Mouse (Mus musculus) cerebellum, adult 2 months (tissue): Measurements from ENCODE around the gene Cachd1. TPM values are rescaled to one million over a fixed set of nuclear protein-coding genes. Genes with fewer than 3 reads are reported as not detected.

ENCODE experiments used
- DNase-seq, 2 experiments: peaks; one replicate each; pipeline ENCODE4 v3.0.0; 2021
- H3K27ac ChIP-seq: fragments of 200-500 bp; 2 replicates; pipeline ENCODE4 v1.5.1; 2012; ENCODE audit warnings: low read length, control low read depth, inconsistent platforms; ENCODE audit not compliant: insufficient read depth
- H3K27me3 ChIP-seq: fragments of 200-500 bp; 2 replicates; pipeline ENCODE4 v1.6.1; 2012; ENCODE audit warnings: inconsistent platforms, mild to moderate bottlenecking, low read length, moderate library complexity; ENCODE audit not compliant: control insufficient read depth, insufficient read depth
- H3K4me1 ChIP-seq: fragments of 200-500 bp; 2 replicates; pipeline ENCODE4 v1.6.1; 2011; ENCODE audit warnings: low read length; ENCODE audit not compliant: control insufficient read depth, insufficient read depth
- H3K4me3 ChIP-seq: fragments of 200-500 bp; replicated peaks from 2 replicates; pipeline ENCODE3; 2011; ENCODE audit warnings: mild to moderate bottlenecking, low read depth, low read length, control low read depth; ENCODE audit not compliant: insufficient read depth
- CTCF ChIP-seq: fragments of 200-500 bp; IDR thresholded peaks from 2 replicates; pipeline ENCODE4 v1.5.1; 2011; ENCODE audit warnings: low read depth, mild to moderate bottlenecking, control low read depth, low read length, moderate library complexity, borderline replicate concordance; ENCODE audit not compliant: insufficient read depth
- POLR2A ChIP-seq: fragments of 200-500 bp; IDR thresholded peaks from 2 replicates; pipeline ENCODE4 v1.6.1; 2011; ENCODE audit warnings: low read length, control low read depth, borderline replicate concordance; ENCODE audit not compliant: insufficient read depth
- WGBS: fragments of 180-500 bp; shearing (Covaris S2); methylation state at CpG from one replicate; pipeline ENCODE4 v1.1.7; 2018; 5-methylcytosine and 5-hydroxymethylcytosine counted together
- polyA plus RNA-seq: library from polyadenylated mRNA; depleted of rRNA; stranded (reverse); fragments of >200 nt; gene quantifications from 2 replicates; pipeline ENCODE4 v1.2.3, GENCODE M21; 2012

Cachd1 gene
- polyA plus RNA-seq, 1 experiment, result 41.4 TPM

DNA sequence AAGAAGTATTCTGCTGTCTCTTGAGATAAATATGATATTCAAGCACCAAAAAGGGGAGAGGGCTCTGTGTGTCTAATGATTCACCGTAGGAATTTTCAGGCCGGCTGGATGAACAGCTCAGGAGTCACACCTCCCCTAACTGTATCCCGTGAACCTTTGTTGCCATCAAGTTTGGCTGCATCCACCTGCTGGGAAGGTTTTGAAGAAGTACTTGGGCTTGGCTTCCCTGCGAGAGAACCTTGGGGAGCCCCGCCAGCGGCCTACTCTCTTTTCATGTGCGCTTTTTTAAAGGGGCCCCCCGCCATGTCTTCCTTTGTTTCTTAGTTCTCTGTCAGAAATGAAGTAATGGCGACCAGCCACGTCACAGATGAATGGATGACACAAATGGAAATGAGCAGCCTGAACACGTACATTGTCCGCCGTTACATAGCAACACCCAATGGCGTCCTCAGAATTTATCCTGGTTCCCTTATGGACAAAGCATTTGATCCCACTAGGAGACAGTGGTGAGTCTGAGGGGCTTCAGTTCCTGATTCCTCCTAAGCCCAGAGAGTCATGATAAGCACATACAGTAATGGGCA is 198.1 kb downstream of the Cachd1 start:
- Histone ChIP-seq H3K27ac (no peak overlapping the region), H3K4me3 (no peak overlapping the region), H3K4me1 (no peaks in the 10 kb centered on the region), H3K27me3 (no peaks in the 10 kb centered on the region)
- TF ChIP-seq CTCF (no peak), POLR2A (no peak)
- DNase-seq, result no peak
- 54% methylated on average over 14 of the region's 14 CpGs for WGBS

DNA sequence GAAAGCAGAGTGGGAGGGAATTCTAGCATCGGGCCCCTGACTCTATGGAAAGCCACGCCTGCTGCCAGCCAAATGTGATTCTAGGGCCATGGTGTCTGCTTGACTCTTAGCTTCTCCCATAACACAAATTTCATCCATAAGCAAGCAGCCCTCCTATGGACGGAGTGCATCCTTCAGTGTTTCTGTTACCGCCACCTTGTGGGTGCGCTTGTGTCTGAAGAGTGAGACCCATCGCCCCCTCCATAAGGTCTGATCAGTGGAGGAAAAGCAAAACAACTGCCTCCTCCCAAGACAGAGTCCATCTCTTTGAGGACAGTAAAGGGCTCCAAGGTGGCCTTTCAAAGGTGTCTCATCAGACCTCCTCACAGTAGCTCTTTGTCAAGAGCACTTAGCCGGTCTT is 201.0 kb downstream of the Cachd1 start:
- WGBS, result 89% methylated on average over 7 of the region's 7 CpGs
- no peak overlapping the region for H3K27ac ChIP-seq
- no peaks in the 10 kb centered on the region for H3K27me3 ChIP-seq
- H3K4me1 ChIP-seq, result no peaks in the 10 kb centered on the region
- no peak for DNase-seq
- no peak for TF ChIP-seq POLR2A
- no peak for TF ChIP-seq CTCF
- H3K4me3 ChIP-seq, result no peak overlapping the region

- no peak overlapping the region for H3K27ac ChIP-seq
- H3K4me1 ChIP-seq, result 0 out of 2 replicates have a peak, but pooled peaks cover 6% of the 10 kb centered on the region
- no peak for TF ChIP-seq POLR2A
- no peak overlapping the region for H3K4me3 ChIP-seq
- 67% methylated on average over 1 of the region's 1 CpGs for WGBS
- no peak for DNase-seq
- no peaks in the 10 kb centered on the region for H3K27me3 ChIP-seq
Observed at GRCm38 (mm10) chr4:100987187-100987586, 210.7 kb downstream of the Cachd1 start.

- DNase-seq, result no peak
- Histone ChIP-seq H3K4me1 (0 out of 2 replicates have a peak, but pooled peaks cover 6% of the 10 kb centered on the region), H3K4me3 (no peak overlapping the region), H3K27me3 (no peaks in the 10 kb centered on the region), H3K27ac (no peak overlapping the region)
- TF ChIP-seq POLR2A, result no peak
- peak; percentile 17; the same call in 1 of the 2 replicates for TF ChIP-seq CTCF
- 70% methylated on average over 8 of the region's 8 CpGs for WGBS
Observed at GRCm38 (mm10) chr4:100988231-100988799, 211.8 kb downstream of the Cachd1 start.

DNA sequence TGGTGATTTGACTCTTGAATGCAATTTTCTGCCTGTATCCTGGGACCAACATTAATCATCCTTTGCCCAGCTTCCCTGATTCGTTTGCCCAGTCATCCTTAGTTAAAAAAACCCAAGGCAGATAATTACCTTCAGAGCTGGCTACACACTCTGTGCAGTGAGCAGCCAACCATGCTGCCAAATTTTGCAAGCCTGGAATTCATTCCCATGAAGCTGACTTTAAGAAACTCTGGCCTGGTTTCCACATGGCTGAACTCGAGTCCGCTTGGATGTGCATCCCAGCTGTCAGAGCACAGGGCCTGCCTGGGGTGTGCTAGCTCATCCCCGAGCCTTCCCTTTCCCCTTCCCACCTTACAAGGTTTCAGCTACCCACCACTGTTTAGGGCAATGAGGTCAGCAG is 214.5 kb downstream of the Cachd1 start:
- DNase-seq, result no peak
- Histone ChIP-seq H3K27me3 (no peaks in the 10 kb centered on the region), H3K4me3 (no peak overlapping the region), H3K27ac (no peak overlapping the region), H3K4me1 (0 out of 2 replicates have a peak, but pooled peaks cover 6% of the 10 kb centered on the region)
- 10% methylated on average over 4 of the region's 4 CpGs for WGBS
- TF ChIP-seq POLR2A, result no peak
- no peak for TF ChIP-seq CTCF

- H3K4me1 ChIP-seq, result 0 out of 2 replicates have a peak, but pooled peaks cover 6% of the 10 kb centered on the region
- DNase-seq, result no peak
- no peak overlapping the region for H3K27ac ChIP-seq
- H3K27me3 ChIP-seq, result no peaks in the 10 kb centered on the region
- H3K4me3 ChIP-seq, result no peak overlapping the region
- 94% methylated on average over 6 of the region's 6 CpGs for WGBS
- no peak for TF ChIP-seq CTCF
- TF ChIP-seq POLR2A, result no peak
Observed at GRCm38 (mm10) chr4:100992086-100992485, 215.6 kb downstream of the Cachd1 start.

- TF ChIP-seq CTCF, result no peak
- no peak for TF ChIP-seq POLR2A
- 0 out of 2 replicates have a peak, but pooled peaks cover 6% of the 10 kb centered on the region for H3K4me1 ChIP-seq
- H3K27ac ChIP-seq, result no peak overlapping the region
- H3K27me3 ChIP-seq, result no peaks in the 10 kb centered on the region; the same call in 1 of the 2 replicates
- 38% methylated on average over 18 of the region's 18 CpGs for WGBS
- DNase-seq, result no peak
- no peak overlapping the region for H3K4me3 ChIP-seq
Observed at GRCm38 (mm10) chr4:100994442-100995255, 218.2 kb downstream of the Cachd1 start.

GRCm38 (mm10) chr4:100995617-100996016 is 219.1 kb downstream of the Cachd1 start:
- Histone ChIP-seq H3K4me3 (no peak overlapping the region), H3K27ac (no peak overlapping the region), H3K27me3 (no peaks in the 10 kb centered on the region; the same call in 1 of the 2 replicates), H3K4me1 (0 out of 2 replicates have a peak, but pooled peaks cover 5% of the 10 kb centered on the region)
- 87% methylated on average over 5 of the region's 5 CpGs for WGBS
- DNase-seq, result no peak
- TF ChIP-seq POLR2A (no peak), CTCF (no peak)
